Mouse (Mus musculus) ovary, postnatal 14 days (tissue): ENCODE measurements at regions not wholly inside any gene's neighbourhood (a gene's known extent, or its start where the extent isn't known, plus 50 kb on each side); places are given as distances from the start of the nearest gene placed in this dataset.

Experiments used
- DNase-seq: peaks from one replicate; pipeline ENCODE4 v3.0.0; 2022; ENCODE audit warnings: low spot score

DNA sequence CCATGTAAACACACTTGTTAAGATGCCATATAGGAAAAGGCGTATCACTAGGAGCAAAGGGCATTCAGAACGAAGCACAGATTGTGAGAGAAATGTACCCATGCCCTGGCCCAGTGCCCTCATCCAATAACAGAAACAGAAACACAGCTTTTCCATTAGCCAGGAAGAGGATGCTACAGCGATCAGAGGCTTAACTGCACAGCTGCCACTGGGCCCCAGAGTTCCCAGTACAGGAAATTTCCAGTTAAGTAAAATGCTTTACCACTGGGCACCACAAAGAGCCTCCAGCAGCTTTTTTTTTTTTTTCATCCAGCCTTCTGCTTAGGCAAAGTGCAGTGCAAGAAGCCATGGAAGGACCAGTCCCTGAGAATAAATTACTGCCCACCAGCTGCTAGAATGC is 325.6 kb upstream of the Arid1b start:
- DNase-seq, result no peak

DNA sequence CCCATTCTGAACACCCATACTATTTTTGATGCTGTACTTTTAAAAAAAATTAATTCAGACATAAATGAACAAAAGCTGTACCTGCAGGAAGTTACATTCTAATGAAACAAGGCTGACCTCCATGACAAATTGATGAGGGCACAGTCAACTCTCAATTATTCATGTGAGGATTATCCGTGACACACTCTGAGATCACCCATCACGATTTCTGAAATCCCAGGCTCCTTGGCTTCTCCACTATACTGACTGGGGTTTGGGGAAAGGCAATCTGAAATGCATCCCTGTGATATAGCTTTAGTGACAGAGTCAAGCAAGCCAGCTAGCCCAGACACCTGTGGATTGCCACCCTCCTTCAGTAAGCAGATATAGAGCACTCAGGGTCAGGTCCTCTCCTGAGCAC is 320.9 kb upstream of the Arid1b start:
- no peak for DNase-seq

DNA sequence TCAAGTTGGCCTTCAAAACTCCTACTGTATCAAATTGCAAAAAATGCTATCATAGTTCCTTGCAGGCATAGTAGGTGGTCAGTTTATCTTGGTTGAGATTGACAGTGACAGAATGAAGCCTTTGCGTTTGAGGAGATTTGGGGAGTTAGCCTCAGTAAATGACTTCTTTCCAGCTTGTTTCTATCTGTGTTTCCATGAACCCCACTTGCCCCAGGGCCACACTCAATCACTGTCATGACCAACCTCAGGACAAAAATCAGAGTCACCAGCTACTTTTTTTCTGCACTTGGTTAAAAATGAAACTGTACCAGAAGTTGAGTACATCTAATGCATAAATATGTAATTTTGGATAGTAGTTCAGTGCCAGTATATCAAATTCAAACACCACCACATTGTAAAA is 287.7 kb upstream of the Arid1b start:
- DNase-seq, result no peak

DNA sequence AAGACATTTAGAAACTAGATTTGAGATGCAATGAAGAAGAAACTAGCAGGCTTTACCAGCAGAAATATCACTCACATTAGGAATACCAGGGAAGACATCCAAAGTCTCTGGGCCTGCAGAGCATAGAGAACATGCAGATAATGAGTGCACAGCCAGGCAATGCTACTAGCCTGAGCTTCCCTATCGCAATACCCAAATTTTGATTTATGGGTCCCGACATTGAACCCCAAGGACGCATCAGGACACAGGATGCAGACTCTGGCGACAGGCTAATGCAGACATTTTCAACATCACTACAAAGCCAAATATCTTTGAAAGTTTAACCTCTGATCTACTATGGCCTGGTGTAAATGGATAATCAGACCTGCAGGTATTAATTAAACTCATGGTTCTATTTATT is 273.1 kb upstream of the Arid1b start:
- DNase-seq, result no peak

DNA sequence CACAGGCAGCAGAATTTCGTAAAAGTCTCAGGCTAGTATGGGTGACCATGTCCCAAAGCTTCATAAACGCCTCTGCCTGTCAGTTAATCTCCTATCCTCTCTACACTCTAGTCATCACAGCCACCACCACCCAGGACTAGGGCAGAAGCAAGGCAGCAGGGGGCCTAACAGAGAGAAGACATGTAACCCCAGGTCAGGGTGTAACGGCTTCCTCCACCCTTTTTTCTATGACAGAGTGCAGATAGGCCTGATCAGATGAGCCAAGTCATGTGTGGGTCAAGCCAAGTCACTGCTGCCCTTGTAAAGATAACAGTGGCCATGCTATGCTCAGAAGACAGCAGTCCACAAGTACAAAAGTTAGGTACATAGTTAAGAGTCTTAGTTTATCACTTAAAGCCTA is 270.1 kb upstream of the Arid1b start:
- no peak for DNase-seq

DNA sequence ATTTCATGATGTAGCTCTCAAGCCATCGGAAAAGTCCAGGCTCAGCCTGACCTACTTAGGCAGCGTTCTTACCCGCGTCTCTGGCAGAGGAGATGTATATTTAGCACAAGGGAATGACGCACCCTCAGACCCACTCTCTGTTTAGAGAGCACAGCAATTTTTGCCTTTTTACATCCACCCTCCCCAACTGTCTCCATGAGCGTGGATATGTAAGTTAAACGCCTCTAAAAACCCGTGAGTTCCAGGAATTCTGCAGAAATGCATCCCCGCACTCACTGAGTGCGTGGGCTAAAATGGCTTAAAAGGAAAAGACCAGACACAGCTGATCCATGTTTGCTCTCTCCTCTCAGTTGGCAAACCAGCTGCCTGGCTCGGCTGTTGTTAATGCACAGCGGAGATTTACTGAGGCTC is 267.8 kb upstream of the Arid1b start:
- DNase-seq, result no peak

DNA sequence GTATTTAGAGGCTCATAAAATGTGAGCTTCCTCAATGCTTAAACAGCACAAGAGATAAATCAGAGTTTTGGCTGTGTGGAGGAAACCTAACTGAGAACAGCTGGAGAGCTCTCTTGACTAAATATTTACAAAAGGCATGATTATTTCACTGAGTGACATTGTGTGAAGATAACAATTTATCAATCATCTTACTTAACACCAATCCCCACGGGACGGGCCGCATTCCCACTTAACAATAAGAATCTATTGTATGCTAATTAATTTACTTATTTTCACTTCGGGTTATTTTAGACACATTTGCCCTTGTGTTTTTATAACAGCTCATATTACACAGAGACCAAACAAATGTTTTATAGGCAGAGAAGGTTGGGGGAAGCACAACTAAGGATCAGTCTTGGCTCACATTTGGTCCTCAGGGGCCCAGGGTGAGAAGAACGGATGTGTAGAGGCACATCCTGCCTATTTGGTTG is 259.7 kb upstream of the Arid1b start:
- DNase-seq, result no peak

DNA sequence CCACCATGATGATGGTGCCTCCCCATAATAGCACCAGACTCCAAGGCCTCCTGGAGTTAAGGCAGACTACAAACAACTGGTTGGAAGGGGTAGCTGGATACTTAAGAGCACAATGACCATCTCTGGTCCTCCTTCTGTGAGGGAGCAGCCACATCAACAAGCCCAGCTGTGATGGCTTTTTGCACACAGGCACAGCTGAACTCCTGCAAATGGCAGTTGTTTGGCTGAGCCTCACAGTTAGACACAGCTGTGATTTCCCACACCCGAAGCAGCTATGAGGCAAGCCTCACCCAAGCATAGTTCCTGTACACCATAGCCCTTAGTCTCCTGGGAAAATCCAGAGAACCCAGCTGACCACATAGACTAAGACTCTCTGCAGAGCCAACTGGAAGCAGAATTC is 258.9 kb upstream of the Arid1b start:
- DNase-seq, result no peak

DNA sequence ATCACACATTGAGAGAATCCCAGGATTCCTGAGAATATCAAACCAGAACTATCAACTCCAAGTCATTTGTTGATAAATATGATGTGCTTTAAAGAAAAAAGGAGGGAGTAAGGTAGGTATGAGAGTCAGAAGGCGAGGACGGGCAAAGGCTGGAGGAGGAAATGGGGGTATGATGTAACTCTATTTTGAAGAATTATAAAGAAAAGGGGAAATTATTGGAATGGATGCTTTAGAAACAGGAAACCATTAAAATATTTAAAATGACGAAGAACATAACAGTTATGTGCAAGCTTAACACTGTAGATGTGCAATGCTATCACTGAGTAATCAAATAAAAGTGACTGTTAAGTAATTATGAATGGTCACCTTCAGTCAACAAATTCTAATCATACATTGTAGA is 257.4 kb upstream of the Arid1b start:
- DNase-seq, result no peak

DNA sequence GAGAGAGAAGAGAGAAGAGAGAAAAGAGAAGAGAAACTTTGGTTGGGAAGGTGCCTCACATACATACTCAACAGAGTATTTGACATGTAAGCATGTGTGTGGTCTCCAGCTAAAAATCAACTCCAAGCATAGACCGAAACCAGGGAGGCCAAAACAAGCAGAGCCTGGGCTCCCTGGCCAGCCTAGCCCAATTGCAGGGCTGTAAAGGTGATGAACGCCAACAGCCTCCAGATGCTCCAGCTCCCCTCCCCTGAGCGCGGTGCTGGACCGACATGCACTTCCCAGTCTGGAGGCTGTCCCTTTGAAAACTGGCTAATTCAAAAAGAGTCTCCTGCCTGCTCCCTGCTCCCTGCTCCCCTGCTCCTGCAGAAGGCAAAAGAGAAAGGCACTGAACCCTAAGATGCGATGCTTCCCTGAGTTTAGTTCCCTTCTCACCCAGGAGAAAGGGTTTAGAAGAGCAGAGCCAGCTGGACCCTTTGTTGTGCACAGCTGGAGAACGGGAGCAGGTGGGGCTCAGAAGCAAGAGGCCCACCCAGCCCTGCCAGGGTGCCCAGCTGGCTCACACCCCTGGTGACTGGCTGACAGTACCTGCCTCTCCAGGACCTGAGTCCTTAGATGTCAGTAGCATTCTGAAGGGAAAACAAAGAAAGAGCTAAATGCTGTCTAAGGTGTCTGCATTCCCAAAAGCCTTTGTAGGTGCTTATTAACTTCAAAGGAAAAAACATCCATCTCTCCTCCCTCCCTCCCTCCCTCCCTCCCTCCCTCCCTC is 255.2 kb upstream of the Arid1b start:
- DNase-seq, result no peak

DNA sequence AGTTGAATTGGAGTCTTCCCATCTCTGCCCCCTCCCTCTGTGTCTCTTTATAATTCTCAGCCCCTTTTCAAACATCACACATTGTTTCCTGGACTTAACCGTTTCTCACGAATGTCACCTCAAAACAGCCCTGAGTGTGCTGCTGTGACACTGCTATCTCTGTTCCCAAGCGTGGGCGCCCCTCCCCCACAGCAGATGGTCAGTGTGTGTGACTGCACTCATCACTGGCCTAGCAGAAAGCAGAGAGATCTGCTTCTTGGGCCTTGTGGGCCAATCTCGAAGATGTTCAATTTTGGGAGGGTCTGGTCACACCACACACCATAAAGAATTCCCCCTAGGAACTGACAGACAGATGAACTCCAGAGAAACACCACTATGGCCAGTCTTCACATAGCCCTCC is 253.3 kb upstream of the Arid1b start:
- no peak for DNase-seq

DNA sequence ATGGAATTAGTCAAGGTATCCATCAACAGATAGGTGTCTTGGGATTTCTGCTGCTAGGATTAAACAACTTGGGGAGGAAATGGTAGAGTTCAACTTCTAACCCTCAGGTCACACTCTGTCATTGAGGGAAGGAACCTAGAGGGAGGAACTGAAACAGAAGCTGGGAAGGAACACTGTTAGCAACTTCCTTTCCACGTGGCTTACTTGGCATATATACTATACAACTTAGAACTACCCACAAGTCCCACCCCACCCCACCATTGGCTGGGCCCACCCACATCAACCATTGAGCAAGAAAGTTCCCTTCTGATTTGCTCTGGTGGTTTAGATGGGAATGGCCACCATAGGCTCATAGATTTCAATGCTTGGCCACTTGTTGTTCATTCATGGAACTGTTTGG is 251.8 kb upstream of the Arid1b start:
- DNase-seq, result no peak

DNA sequence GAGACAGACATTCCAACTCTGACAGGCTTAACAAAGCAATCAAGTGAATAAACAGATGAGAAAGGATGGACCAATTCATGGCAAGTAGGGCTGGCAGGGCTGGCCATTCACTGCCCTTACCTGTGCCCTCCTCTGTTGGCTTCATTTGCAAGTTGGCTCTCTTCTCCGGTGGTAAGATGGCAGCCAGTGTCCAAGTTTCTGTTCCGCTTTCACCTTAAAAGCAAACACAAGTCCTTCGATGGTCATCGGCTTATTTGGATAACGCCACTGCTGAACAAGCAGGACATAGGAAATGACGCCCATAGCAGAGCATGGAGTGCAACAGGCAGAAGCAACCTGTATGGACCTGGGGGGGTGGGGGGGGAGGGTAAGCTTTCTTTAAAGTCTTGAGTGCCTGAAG is 231.2 kb upstream of the Arid1b start:
- DNase-seq, result no peak

DNA sequence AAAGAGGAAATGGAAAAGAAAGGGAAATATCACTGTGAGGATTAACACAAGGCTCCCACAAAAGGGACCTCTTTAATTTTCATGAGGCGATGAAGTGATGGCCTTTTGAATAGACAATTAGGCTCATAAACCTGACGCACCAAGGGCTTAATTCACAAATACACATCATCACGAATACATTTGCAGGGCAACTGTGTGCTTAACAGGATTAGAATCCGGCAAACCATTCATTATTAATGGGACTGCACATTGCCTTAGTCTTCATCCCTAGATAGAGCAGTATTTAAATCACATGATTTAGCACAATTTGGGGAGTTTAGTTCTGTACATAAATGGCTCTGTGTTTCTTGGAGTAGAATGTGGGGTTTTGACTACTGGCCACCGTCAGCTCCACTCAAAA is 228.4 kb upstream of the Arid1b start:
- DNase-seq, result no peak

DNA sequence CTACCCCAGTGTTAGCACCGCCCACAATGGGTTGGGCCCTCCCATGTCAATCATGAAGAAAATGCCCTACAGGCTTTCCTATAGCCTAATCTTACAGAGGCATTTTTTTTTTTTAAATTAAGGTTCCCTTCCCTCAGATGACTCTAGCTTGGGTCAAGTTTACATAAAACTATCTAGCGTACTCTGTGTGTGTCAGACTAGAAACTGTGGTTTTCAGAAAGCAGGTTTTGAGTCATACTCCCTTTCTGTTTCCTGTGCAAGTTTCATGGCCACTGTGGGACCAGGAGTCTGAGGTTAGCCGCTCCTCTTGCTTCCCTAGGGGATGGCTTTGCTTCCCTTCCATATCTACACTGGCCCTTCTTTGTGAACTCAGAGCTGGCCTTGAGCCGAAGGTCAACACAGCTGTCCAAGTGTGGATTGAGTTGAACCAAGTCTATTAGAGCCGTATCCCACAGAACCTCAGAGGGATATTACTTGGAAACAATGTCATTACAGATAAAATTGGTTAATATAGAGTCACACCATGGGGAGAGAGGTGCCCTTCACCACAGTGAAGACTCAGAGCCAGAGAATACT is 226.1 kb upstream of the Arid1b start:
- no peak for DNase-seq

DNA sequence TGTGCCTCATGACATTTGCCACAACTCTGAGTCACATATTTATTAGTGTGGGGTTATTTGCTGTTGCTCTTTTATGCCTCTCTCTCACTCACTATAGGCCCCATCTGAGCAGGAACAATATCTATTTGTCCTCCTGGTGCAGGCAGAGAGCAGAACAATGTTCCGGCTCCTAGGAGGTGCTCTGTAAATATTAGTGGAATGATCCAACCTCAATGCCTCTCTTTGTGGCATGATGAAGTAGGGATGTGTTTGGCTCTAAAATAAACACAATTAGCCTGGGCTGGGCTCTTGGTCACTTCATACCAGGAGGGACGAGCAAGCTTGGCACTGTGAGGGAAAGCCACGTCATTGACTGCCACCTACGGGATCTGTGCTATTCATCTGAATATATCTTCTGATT is 224.8 kb upstream of the Arid1b start:
- no peak for DNase-seq

DNA sequence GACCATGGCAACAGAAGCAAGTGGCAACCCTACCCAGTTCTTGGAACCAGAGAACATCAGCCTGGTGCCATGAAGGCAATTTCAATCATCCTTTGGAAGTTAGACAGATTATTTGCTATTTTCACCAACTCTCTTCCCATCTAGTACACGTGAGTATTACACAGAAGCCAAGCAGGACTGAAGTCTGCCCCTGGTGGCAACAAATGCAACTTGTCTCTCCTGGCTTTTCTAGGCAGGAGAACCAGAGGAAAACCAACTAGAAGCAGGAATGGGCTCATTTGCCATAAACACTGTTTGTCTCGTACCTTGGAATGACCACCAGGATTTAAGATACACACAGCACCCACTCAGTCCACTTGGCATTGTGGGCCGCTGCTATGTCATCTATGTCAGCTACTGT is 224.1 kb upstream of the Arid1b start:
- DNase-seq, result no peak

DNA sequence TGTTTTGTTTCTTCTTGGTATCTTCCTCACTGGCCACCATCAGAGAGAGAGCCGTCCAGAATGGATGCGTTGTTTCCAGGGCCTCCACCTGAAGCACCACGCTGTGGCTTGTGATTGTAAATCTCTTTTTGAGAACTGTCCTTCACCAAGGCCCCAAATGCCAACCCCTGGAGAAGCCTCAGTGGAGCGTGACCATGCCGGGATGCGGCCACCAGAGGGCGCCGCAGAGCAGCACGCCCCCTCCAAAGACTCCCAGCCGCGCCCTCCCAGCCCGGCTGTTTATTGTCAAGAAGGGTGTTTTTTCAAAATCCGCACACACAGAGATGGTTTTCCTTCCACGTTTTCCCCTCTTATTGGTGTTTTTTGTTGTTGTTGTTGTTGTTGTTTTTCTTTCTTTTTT is 216.0 kb upstream of the Arid1b start:
- DNase-seq, result peak; percentile 78

DNA sequence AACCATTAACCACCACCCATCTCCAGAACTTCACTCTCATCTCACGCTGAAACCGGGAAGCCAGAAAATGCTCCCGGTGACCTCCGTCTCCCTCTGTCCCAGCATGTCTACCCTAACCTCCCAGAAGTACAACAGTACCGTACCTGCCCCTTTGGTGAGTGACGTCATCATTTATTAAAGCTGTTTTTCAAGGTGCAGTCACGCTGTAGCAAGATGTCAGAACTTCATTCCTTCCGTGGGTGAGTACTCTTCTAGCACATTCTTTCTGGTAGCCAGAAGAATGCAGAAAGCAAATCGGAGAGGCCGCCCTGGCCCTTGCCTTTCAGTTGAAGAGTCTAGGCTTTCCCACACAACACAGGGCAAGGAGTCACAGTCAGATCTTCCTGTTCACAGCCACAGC is 215.1 kb upstream of the Arid1b start:
- DNase-seq, result no peak

DNA sequence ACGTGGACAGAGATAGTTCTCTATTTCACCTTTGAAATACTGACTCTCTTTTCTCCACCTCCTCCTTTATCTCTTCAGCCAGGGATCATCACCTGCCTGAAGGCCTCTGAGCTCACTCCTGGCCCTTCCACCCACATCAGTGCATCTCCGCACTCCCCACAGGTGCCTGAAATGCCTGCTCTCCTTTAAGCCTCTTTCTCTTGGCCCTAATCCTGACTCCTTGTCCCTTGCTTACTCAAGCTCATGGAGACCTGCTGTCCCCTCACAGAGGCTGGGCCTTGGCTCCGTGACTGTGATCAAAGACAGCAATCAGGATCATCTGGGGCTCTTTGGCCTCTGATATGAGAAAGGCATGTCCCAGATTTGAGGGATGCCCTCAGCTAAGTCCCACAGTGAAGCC is 212.5 kb upstream of the Arid1b start:
- DNase-seq, result no peak

DNA sequence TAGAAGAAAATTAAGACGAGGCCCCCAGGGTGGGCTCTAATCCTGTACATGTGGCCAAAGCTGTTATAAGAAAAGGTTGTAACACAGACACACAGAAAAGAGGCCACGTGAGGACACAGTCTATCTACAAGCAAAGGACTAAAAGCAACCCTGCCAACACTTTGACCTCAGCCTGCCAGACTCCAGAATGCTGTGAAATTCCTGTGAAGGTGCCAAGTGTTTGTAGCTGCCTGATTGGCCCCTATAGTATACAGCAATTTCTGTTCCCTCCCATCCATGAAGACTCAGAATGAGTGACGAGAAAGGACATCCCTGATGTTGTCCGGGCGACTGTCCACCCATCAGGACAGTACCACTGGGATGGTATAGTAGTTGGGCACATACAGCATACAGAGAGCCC is 209.8 kb upstream of the Arid1b start:
- DNase-seq, result no peak

DNA sequence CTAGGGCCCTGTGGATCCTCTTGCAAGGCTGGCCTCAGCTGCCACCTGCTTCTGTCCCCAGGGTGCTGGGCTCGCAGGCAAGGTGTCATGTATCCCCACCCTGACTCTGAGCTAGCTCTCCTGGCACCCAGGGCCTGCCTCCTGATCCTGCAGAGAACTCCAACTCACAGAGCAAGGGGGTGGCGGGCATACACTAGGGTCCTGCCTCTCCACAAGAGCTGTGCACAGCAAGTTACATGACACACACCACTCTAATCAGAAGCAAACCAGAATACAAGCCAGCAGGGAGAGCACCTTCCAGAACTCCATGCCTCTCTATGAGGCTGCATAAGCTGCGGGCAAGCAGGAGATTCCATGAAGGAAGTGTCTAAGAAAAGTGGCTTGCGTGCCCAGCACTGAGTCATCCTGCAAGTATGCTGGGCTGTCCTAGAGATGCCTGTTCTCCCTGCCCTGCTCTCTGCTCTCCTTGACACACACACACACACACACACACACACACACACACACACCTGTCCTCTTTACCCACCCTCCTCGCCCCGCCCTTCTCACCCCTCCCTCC is 208.8 kb upstream of the Arid1b start:
- no peak for DNase-seq

DNA sequence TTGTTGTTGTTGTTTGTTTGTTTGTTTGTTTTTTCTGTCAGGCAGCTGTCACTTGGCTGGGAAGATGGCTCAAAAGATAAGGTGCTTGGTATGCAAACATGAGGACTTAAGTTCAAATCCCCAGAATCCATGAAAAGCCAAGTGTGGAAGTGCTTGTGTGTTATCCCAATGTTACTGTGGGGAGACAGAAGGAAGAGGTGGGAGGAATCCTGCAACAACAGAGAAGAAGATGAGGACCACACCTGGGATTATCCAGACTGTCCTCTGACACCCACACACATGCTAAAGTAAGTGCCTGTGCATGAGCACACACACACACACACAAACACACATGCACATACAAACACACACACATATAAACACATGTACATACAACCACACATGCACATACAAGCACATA is 207.6 kb upstream of the Arid1b start:
- DNase-seq, result no peak

DNA sequence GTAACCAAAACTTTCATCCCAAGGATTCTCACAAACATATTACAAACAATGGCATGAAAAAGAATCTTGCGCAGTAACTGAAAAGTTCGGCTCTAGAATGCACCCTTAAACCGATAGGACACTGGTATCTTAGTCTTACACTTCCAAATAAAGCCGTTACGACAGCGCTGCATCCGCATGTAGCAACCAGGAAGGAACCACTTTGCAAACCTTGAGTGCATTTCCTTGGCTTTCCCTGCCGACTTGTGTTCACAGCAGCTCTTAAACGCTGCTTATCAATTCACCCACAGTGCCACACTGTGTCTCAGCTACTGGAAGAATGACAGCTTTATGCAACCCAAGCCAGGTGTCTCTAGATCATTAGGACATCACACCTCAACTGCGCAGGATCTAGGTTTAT is 202.3 kb upstream of the Arid1b start:
- no peak for DNase-seq
